Mouse (Mus musculus): Measurements from ENCODE around the gene Lce1m. TPM values are rescaled to one million over a fixed set of nuclear protein-coding genes. Genes with fewer than 3 reads are reported as not detected.
A peak's percentile ranks its signal among the peaks of the same experiment; 100 is the strongest.

The Lce1m gene
- polyA plus RNA-seq, 1 experiment = not detected

DNA sequence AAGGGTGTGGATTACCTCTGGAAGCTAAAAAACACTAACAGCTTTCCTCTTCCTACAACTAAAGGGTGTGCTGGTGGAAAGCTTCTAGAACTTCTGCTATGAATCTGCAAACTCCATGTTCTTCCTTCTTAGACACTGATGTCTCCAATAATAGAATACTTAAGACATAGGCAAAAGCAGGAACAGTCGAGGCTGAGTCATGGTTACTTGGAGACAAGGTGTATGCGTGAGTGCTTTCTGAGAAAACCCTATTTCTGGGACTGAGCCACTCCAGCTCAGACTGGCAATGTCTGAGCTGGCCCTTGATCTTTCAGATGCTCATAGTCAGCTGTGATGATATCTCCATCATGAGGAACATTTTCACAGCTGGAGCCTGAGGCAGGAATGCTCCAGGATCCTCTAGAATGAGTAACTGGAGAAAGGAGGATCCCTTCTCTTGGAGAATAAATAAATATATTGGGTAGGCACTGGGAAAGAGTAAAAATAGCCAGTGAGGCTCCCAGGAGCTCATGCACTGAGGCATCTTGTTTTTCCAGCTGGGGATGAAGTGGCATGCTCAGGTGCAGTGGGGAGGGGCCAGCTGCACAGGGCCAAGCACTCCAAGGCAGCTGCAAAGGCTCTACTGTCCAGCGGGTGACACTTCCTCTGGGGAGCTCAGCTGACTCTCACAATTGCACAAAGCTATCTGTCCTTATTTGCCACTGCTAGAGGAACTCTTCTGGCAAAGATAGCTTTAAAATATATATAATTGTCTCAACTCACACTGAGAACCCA, 4.7 kb upstream of the Lce1m start:
- Histone ChIP-seq H3ac (ENCODE audit: control insufficient read depth, insufficient read length, low read depth) (no peak overlapping the region), H3K27me3 (ENCODE audit: control insufficient read depth, insufficient read depth, insufficient read length) (no peaks in the 10 kb centered on the region), H3K79me2 (ENCODE audit: control insufficient read depth, insufficient read depth) (no peaks in the 10 kb centered on the region), H3K36me3 (ENCODE audit: control insufficient read depth, insufficient read depth) (no peaks in the 10 kb centered on the region), H3K79me3 (ENCODE audit: low read depth) (no peaks in the 10 kb centered on the region), H3K4me3 (ENCODE audit: insufficient read depth, poor library complexity, severe bottlenecking) (no peak overlapping the region)
- no peak for TF ChIP-seq MYOG (IDR thresholded peaks at IDR 0.05; ENCODE audit: control insufficient read depth, extremely low read depth, insufficient read length)
- TF ChIP-seq CTCF (IDR thresholded peaks at IDR 0.05; ENCODE audit: control insufficient read depth, insufficient read depth, insufficient read length) = no peak
- TF ChIP-seq MAX (IDR thresholded peaks at IDR 0.05) = no peak
- TF ChIP-seq CEBPB (IDR thresholded peaks at IDR 0.05; ENCODE audit: low read depth) = no peak
- TF ChIP-seq USF1 (IDR thresholded peaks at IDR 0.05; ENCODE audit: low read depth) = no peak
- TF ChIP-seq FOSL1 (IDR thresholded peaks at IDR 0.05; ENCODE audit: insufficient read depth, low read length, poor library complexity, severe bottlenecking) = no peak
- no peak for TF ChIP-seq MYOD1 (IDR thresholded peaks at IDR 0.05; ENCODE audit: control insufficient read depth, insufficient read length, low read depth)

DNA sequence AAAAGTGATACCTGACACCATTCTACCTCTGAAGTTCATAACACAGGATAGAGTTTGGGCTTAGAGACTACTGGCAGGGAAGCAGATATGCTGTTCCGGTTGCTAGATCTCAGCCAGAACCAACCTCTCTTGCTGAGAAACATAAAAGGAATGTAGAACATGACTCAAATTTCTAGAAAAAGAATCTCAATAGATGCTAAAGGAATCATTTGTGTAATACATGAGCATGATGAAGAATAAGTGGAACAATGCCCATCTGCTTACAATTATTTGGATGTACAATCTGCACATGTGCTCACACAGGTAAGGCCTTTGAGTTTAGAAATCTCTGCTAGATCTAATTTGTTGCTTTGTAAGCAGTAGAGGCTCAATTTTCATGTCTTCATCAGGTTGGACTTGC, 2.3 kb upstream of the Lce1m start:
- Histone ChIP-seq H3K27me3 (ENCODE audit: control insufficient read depth, insufficient read depth, insufficient read length) (no peaks in the 10 kb centered on the region), H3ac (ENCODE audit: control insufficient read depth, insufficient read length, low read depth) (no peak overlapping the region), H3K36me3 (ENCODE audit: control insufficient read depth, insufficient read depth) (no peaks in the 10 kb centered on the region), H3K79me3 (ENCODE audit: low read depth) (no peaks in the 10 kb centered on the region), H3K4me3 (ENCODE audit: insufficient read depth, poor library complexity, severe bottlenecking) (no peak overlapping the region), H3K79me2 (ENCODE audit: control insufficient read depth, insufficient read depth) (no peaks in the 10 kb centered on the region)
- no peak for TF ChIP-seq USF1 (IDR thresholded peaks at IDR 0.05; ENCODE audit: low read depth)
- no peak for TF ChIP-seq CTCF (IDR thresholded peaks at IDR 0.05; ENCODE audit: control insufficient read depth, insufficient read depth, insufficient read length)
- TF ChIP-seq CEBPB (IDR thresholded peaks at IDR 0.05; ENCODE audit: low read depth) = no peak
- TF ChIP-seq FOSL1 (IDR thresholded peaks at IDR 0.05; ENCODE audit: insufficient read depth, low read length, poor library complexity, severe bottlenecking) = no peak
- no peak for TF ChIP-seq MYOD1 (IDR thresholded peaks at IDR 0.05; ENCODE audit: control insufficient read depth, insufficient read length, low read depth)
- TF ChIP-seq MAX (IDR thresholded peaks at IDR 0.05) = no peak
- no peak for TF ChIP-seq MYOG (IDR thresholded peaks at IDR 0.05; ENCODE audit: control insufficient read depth, extremely low read depth, insufficient read length)

GRCm38 (mm10) chr3:93015460-93016104, 3.3 kb downstream of the Lce1m start, which contains the start of gene Crct1:
Gene Crct1, minus strand, starts transcription at chr3:93015687.
- H3K4me3 ChIP-seq (ENCODE audit: insufficient read depth, poor library complexity, severe bottlenecking) = no peak within 1 kb of the TSS
- no peaks in the 10 kb centered on the region for H3K79me3 ChIP-seq (ENCODE audit: low read depth)
- peak within 1 kb of the TSS; percentile 7 for H3ac ChIP-seq (ENCODE audit: control insufficient read depth, insufficient read length, low read depth)
- no peaks in the 10 kb centered on the region for H3K36me3 ChIP-seq (ENCODE audit: control insufficient read depth, insufficient read depth)
- H3K27me3 ChIP-seq (ENCODE audit: control insufficient read depth, insufficient read depth, insufficient read length) = no peaks in the 10 kb centered on the region
- no peaks in the 10 kb centered on the region for H3K79me2 ChIP-seq (ENCODE audit: control insufficient read depth, insufficient read depth)
- TF ChIP-seq MYOG (IDR thresholded peaks at IDR 0.05; ENCODE audit: control insufficient read depth, extremely low read depth, insufficient read length) (no peak), CEBPB (IDR thresholded peaks at IDR 0.05; ENCODE audit: low read depth) (no peak), USF1 (IDR thresholded peaks at IDR 0.05; ENCODE audit: low read depth) (no peak), FOSL1 (IDR thresholded peaks at IDR 0.05; ENCODE audit: insufficient read depth, low read length, poor library complexity, severe bottlenecking) (no peak), MYOD1 (IDR thresholded peaks at IDR 0.05; ENCODE audit: control insufficient read depth, insufficient read length, low read depth) (no peak), CTCF (IDR thresholded peaks at IDR 0.05; ENCODE audit: control insufficient read depth, insufficient read depth, insufficient read length) (no peak), MAX (IDR thresholded peaks at IDR 0.05) (no peak)

GRCm38 (mm10) chr3:93014871-93015270, 4.0 kb downstream of the Lce1m start:
- Histone ChIP-seq H3K4me3 (ENCODE audit: insufficient read depth, poor library complexity, severe bottlenecking) (no peak overlapping the region), H3K79me3 (ENCODE audit: low read depth) (no peaks in the 10 kb centered on the region), H3K36me3 (ENCODE audit: control insufficient read depth, insufficient read depth) (no peaks in the 10 kb centered on the region), H3K27me3 (ENCODE audit: control insufficient read depth, insufficient read depth, insufficient read length) (no peaks in the 10 kb centered on the region), H3K79me2 (ENCODE audit: control insufficient read depth, insufficient read depth) (no peaks in the 10 kb centered on the region), H3ac (ENCODE audit: control insufficient read depth, insufficient read length, low read depth) (no peak overlapping the region)
- TF ChIP-seq MYOG (IDR thresholded peaks at IDR 0.05; ENCODE audit: control insufficient read depth, extremely low read depth, insufficient read length) (no peak), USF1 (IDR thresholded peaks at IDR 0.05; ENCODE audit: low read depth) (no peak), CEBPB (IDR thresholded peaks at IDR 0.05; ENCODE audit: low read depth) (no peak), MAX (IDR thresholded peaks at IDR 0.05) (no peak), FOSL1 (IDR thresholded peaks at IDR 0.05; ENCODE audit: insufficient read depth, low read length, poor library complexity, severe bottlenecking) (no peak), MYOD1 (IDR thresholded peaks at IDR 0.05; ENCODE audit: control insufficient read depth, insufficient read length, low read depth) (no peak), CTCF (IDR thresholded peaks at IDR 0.05; ENCODE audit: control insufficient read depth, insufficient read depth, insufficient read length) (no peak)

DNA sequence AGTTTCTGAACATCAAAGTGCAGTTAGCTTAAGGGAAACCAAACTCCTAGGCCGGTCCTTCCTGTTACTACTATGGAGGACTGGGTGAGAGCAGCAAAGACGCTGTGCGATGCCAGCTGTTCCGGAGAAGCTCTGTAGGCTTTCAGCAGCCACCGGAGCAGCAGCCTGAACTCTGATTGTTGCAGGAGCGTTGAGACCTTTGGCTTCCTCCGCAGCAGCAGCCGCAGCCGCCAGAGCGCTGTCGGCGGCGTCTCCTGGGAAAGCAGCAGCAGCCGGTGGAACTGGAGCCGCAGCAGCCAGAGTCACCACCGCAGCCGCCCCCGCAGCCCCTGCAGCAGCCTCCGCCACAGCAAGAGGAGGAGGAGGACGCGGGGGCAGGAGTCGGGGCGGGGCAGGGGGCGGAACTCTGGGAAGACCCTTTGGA, 4.5 kb downstream of the Lce1m start:
- TF ChIP-seq MYOG (IDR thresholded peaks at IDR 0.05; ENCODE audit: control insufficient read depth, extremely low read depth, insufficient read length) (no peak), MYOD1 (IDR thresholded peaks at IDR 0.05; ENCODE audit: control insufficient read depth, insufficient read length, low read depth) (no peak), CEBPB (IDR thresholded peaks at IDR 0.05; ENCODE audit: low read depth) (no peak), CTCF (IDR thresholded peaks at IDR 0.05; ENCODE audit: control insufficient read depth, insufficient read depth, insufficient read length) (no peak), USF1 (IDR thresholded peaks at IDR 0.05; ENCODE audit: low read depth) (no peak), MAX (IDR thresholded peaks at IDR 0.05) (no peak), FOSL1 (IDR thresholded peaks at IDR 0.05; ENCODE audit: insufficient read depth, low read length, poor library complexity, severe bottlenecking) (no peak)
- no peaks in the 10 kb centered on the region for H3K79me2 ChIP-seq (ENCODE audit: control insufficient read depth, insufficient read depth)

More for the DNA sequence above, 4.5 kb downstream of the Lce1m start:
- no peaks in the 10 kb centered on the region for H3K36me3 ChIP-seq (ENCODE audit: control insufficient read depth, insufficient read depth)
- no peaks in the 10 kb centered on the region for H3K27me3 ChIP-seq (ENCODE audit: control insufficient read depth, insufficient read depth, insufficient read length)
- H3ac ChIP-seq (ENCODE audit: control insufficient read depth, insufficient read length, low read depth) = peak overlapping the region; percentile 7
- H3K79me3 ChIP-seq (ENCODE audit: low read depth) = no peaks in the 10 kb centered on the region
- peak overlapping the region; percentile 11 for H3K4me3 ChIP-seq (ENCODE audit: insufficient read depth, poor library complexity, severe bottlenecking)
